Mouse (Mus musculus): Measurements from ENCODE around the gene Erc2. TPM values are rescaled to one million over a fixed set of nuclear protein-coding genes. Genes with fewer than 3 reads are reported as not detected.

The Erc2 gene
- total RNA-seq, 2 experiments from 2014 or later: 183 to 210 TPM

DNA sequence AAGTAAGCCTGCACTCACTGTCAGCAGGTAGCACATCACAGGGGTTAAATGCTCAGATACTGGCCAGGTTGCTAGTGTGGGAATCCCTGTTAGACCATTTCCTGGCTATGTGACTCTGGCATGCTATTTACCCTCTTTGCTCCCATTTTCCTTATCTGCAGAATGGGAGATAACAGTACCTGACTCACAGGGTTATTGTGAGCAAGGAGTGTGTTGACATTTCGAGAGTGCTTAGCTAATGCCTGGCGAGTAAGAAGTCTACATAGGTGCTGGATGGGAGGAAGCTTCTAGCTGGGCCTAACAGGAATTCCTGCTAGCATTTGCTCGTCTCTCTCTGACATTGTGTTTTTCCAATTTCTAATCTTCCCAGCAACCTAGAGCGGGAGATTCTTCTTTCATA, 737.3 kb downstream of the Erc2 start:
- no peak for DNase-seq (ENCODE audit: low spot score in 2 of 2)

DNA sequence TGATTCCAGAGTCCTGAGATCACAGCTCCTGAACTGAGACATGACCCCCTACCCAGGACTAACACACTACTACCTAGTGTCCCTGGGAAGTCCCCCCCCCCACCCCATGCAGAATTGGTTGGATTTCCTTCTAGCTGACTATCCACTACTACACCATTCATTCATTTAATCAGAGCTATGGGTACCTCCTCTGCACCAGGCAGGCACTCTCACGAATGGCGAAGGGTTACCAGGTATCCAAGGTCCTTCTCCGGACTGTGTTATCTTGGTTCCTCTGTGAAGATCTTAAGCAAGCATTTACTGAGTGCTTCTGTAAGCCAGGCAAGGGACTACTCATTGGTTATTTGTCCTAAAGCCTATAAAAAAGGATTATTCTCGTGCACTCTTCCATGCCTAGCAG, 737.8 kb downstream of the Erc2 start:
- DNase-seq (ENCODE audit: low spot score in 2 of 2): no peak

DNA sequence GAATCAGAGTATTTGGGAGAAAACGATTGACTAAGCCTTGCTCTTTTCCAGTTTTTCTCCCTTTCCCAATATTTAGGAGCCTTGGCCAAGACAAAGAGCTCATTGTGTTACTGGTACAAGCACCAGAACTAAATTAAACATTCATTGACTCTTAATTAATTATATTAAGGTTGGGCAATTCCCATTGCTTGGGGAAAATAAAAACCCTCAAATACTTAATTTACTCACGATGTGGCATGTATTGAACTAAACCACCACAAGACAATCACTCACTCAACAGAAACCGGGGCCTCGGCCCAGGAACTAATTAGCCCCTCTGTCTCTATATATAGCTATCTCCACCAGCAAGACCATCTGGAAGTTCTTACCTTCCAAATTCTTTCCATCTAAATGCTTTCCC, 740.1 kb downstream of the Erc2 start:
- no peak for DNase-seq (ENCODE audit: low spot score in 2 of 2)

DNA sequence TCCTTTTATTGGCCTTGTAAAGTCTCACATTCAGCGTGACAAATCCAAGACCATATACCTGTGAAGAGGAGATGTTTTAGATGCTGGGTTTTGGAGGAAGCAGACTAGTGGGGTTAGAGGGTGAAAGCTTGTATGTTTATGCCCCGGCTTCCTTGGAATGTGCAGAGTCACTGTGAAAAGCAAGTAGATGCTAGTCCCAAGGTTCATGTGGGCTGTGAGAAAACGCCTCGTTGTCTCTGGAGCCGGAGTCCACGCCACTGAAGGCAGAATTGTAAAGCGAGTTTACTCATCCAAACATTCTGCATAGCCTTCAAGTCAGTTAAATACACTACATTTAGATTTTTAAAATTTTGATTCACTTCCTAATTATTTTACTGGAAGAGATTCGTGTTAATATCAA, 748.5 kb downstream of the Erc2 start:
- no peak for DNase-seq (ENCODE audit: low spot score in 2 of 2)

DNA sequence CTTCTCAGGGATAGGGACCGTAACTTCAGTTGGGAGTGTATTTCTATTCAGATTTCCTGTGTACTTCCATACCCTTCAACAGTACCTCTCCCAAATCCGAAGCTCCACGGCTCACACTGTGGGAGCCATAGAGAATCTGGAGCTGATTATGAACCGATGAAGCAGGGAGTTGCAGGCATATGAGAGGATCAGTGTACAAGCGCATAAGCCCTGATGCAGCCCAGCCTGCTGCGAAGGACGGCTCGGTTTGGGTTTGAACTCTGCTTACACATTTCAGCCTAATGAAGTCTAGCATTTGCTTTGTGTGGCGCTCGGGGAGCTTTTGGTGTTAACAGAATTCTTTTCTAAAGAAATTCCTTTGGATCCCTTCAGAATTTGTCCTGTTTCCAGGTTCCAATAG, 749.4 kb downstream of the Erc2 start:
- DNase-seq (ENCODE audit: low spot score in 2 of 2): no peak

DNA sequence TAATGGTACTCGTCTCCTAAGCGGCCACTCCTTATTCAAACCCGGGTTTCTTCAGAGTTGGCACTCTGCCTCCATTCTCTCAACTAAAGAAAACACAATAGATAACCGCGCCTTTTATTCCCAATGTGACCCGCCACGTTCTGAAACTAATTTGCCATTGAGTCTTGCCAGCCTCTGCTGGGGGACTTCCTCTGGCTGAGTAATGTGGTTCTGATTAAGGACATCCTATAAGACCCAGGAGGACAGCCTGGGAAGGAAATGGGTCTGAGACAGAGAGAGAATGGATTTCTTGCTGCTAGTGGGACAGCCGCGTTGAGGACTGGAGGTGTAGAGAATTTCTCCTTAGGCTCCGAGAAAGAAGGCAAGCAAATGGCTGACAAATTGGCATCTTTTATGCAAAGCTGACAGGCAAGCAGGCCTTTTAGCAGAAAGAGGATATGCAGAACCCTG, 753.4 kb downstream of the Erc2 start:
- DNase-seq (ENCODE audit: low spot score in 2 of 2): no peak

DNA sequence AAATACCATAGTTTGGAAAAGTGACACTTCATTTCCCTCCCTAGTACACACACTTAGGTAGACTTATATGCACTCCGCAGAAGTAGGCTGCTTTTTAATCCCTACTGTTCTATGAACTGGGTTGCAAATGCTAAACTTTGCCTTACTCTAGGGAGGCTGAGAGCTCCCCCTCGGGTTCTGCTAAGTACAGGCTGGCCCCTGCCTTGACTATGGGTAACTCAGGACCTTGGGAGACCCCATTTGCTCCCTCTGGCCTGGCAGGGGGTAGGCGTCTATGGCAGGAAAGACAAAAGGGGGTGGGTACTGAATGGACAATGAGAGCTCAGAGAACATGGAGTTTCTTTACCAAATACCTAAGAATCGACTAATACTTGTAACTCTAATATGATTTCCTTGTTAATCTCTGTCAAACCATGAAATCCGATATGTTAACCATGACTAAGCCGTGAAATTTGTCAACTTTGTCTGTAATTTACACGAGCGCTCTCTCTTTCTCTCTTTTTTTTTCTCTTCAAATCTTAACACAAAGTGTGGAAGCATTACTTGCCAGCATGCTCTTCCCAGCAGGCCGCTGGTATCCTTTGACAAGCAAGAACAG, 754.1 kb downstream of the Erc2 start:
- no peak for DNase-seq (ENCODE audit: low spot score in 2 of 2)

DNA sequence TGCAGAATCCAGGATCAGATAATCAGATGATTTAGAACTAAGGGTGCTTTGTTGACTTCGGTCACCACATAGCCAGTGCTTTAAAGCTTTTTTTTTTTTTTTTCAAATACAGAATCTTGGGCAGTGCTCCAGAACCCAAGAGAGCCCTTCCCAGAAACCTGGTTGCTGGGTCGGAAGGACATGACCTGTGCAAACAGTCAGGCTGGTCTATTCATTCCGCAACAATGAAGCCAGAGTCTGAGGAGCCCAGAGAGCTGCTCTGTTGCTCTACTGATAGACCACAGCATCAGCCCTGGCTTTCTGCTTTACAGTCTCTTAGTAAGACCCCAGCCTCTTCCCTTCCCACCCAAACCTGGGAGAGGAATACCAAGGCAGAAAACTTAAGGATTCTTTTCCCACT, 755.3 kb downstream of the Erc2 start:
- no peak for DNase-seq (ENCODE audit: low spot score in 2 of 2)

DNA sequence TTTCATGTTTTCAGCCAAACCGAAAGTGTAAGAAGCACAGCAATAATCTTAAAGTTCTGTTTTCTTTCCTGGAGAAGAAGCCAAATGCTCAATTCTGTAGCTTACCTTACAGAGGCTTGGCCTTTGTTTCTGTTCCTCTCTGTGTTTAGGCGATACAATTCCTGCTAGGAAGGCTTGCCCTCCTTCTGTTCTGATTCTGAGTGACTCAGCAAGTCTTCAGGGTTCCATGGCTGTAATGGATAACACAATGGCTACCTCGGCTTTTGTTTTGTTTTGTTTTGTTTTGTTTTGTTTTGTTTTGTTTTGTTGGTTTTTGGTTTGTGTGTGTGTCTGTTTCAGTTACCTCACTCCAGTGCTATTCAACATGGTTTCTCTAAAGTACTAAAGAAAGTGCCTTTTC, 757.9 kb downstream of the Erc2 start:
- no peak for DNase-seq (ENCODE audit: low spot score in 2 of 2)

DNA sequence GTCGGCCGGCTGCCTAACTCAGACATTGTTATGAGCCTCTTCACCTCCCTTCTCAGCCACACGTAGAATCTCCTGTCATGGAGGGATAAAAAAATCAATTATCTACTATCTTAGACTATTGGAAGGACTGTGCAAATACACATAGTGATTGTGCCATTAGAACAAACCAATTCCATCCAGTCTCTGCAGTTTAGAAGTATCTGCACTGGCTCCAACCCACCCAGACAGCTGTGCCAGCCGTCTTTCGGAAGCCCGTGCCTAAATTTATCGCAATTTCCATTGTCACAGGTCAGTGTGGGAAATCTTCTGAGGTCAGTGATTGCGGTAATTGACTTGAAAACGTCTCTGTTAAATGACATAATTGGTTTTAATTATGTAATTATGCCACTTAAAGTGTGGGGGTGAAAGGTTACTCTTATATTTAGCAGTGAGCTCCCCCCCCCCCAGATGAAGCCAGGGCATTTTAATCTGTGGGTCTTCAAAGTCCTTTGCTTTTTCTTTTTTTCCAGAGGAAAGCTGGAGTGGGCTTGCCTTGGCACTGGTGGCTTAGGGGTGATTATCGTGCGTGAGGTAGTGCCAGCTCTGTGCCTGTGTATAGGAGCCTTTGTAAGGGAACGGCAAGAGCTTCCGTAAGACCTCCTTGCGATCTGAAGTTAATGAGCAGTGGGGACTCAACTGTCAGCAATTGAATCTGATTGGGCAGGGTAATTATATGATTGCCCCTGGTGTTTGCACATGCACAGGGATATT, 759.7 kb downstream of the Erc2 start:
- no peak for DNase-seq (ENCODE audit: low spot score in 2 of 2)

DNA sequence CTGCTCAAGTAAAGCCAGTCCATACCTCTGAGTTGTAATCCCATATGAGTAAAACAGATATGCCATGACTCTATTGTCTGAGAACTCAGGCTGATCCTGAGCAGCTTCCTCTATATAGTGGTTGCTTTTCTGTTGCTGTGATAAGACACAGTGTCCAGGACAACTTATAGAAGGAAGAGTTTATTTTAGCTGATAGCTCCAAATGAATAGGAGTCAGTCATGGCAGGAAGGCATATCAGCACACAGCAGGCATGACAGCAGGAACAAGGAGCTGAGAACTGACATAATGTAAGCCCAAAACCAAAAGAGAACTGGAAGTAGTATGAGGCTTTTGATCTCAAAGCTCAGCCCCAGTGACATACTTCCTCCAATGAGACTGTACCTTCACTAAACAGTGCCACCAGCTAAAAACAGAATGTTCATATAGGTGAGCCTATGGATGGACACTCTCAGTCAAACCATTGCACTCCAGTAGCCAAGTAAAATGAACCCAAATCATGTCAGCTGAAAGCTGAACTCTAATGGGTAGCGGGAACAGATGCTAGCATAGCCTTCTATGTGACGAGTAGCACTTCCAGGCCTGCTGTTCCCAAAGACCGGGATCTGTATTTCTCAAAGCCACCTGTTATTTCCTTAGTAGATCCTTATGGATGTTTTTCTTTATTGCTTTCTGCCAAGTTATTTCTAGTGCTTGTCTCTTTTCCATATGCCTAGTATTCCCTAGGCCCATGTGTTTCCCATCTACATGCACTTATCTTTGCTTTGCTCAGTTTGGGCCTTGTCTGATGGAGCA, 764.8 kb downstream of the Erc2 start:
- no peak for DNase-seq (ENCODE audit: low spot score in 2 of 2)

DNA sequence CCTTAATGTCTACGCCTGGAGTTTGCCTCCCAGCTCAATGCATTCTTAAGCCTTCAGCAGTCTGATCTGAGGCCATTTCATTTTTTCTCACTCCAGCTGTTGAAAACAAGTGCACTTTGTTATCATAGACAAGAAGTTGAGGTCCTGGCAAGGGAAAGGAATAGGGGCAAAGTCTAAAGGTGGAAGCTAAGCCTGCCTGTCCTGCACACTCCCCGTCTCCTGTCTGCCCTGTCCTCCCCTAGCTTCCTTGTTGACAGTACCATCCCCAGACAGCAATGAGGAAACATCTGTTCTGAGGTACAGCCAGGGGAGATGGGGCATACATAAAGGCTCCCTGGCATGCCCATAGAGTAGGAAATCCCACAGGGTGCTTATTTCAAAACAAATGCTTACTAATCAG, 776.7 kb downstream of the Erc2 start:
- no peak for DNase-seq (ENCODE audit: low spot score in 2 of 2)

DNA sequence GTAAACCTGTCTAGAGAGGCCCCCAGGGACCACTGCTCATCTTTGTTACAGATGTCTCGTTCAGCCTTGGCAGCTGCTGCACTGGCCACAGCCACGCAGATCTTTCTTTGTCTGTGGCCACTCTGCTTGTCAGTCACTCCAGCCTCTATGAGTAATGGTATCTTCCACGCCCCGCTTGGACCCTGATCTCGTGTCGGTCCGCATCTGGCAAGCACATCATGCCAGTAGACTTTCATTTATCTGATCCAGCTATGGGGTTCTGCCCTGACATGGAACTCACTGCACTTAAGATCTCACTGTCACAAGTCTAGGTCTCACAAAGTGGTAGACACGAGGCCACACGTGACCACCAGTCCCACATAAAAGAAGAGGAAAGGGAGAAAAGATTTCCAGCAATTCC, 777.7 kb downstream of the Erc2 start:
- no peak for DNase-seq (ENCODE audit: low spot score in 2 of 2)

DNA sequence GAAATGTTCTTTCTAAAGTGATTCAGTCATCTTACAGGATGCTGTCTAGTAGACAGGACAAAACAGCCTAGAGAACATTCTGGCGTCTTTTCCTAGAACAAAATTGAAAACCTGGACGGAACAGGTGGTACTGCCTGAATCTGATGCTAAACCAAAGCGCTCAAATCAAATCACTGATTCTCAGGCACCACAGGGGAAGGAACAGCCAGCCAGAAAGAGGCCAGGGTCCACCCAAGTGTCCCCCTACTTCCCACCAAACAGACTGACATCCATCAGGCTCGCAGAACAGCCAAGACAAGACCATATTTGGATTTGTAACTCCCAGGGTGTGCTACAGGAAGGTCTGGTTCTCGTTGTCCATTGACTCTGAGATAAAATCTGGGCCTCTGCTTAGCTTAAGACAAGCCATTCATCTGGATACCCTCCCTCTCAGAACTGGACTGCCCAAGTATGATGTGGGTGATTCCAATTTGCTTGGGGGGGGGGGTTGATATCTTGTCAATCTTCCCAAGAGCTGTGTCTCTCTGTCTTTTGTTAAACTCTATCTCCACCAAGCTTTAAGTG, 783.1 kb downstream of the Erc2 start:
- DNase-seq (ENCODE audit: low spot score in 2 of 2): no peak

DNA sequence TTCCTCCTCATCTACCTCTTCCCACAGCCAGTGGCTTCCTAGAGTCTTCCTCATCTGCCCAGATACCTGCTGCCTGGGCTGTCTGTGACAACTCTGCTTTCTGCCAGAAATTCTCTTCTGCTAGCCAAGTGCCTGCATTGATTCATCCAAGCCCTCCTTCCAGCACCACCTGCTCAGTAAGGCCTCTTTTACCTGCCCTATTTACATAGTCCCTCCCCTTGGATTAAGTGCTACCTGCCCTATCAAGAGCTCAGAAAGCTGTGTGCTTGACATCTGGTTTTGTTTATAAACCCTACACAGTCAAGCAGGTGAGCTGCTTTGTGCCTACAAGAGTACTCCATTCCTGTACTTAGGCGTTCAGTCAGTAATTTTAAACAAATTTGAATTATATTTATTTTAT, 787.2 kb downstream of the Erc2 start:
- DNase-seq (ENCODE audit: low spot score in 2 of 2): no peak

DNA sequence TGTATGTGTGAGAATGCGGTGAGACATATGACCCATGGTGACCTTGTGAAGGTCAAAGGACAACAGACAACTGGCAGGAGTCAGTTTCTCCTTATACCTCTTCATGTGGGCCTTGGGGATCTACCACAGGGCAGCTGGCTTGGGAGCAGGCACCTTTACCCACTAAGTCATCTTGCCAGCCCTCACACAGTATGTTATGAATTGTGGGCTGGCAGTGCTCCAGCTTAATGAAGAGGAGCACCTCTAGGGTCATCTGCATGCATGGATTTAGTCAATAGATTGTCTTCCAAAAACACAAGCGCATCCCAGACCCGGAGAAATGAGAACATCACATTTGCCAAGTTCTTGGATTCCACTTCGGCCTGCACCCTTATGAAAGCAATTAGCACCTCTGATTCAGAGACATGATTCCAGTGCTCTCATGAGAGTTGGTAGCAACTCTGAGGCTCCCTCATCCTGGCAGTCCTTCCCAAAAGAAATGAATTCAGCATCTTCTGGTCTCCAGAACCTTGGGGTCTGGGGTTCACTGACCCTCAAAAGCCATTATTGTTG, 787.6 kb downstream of the Erc2 start:
- no peak for DNase-seq (ENCODE audit: low spot score in 2 of 2)

DNA sequence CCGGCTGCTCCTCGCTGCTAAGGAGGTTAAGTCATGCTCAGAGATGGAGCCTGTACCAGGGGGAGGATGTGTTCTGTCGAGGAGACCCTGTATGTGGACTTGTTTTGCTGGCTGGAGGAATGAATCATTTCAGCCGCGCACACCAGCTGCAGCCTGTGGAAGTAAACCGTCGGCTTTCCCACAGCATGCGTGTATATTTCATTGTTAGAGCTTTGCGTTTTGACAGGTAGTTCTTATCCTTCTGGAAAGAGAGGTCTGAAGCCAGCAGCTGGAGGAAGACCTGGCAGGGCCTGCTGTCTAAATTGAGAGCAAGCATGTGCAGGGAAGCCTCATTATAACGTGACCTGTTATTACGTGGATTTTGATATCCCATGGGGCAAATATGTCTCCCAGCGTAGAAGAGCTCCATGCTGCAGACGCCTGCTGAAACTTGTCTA, 788.6 kb downstream of the Erc2 start:
- DNase-seq (ENCODE audit: low spot score in 2 of 2): no peak

DNA sequence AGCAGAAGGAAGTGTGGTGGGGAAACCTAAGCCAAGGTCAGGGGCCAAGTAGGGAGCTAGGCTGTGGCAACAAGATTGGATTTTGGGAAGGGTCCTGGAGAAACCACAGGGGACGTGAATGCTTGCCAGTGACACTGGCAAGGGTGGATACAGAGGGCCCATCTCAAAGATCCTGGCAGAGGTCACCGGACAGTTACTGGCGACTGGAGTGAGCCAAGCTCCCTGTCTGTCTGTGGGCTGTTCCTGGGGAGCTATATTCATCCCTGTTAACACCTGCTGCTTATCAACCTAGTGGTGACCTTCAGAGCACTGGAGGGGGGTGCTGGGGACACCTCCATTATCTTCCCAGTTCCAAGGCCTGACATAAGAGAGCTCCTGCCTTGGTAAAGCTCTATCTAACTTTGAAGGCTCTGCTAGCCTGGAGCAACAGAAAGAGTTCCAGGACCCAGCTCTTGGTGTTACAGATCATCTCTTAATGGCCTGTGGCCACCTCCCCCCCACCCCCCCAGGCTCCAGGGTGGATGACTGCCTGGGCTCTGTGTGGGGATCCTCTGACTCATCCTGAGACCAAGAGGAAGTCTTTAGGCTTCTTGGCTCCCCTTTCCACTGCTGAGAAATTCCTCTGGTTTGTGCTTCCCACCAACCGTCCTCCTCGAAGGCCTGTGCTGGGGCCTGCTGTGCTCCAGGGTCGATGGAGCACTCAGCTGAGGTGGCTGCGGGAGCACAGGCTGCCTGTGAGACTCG, 790.2 kb downstream of the Erc2 start:
- no peak for DNase-seq (ENCODE audit: low spot score in 2 of 2)

DNA sequence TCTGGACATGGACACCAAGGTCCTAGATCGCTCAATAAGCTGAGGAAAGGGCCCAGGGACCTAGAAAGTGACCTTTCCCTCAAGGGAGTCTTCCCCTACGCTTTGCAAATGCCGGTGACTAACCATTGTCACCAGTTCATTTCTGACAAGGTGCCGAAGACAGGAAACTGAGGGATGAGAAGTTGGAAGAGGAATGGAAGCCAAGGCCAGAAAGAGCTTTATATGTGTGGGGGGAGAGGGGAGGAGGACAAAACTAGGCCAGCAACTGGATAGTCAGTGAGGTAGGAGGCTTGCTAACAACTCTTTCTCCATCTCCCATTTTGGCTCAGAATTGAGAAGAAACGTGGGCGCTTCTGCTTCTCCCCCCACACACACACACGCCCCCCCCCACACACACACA, 791.3 kb downstream of the Erc2 start:
- no peak for DNase-seq (ENCODE audit: low spot score in 2 of 2)

DNA sequence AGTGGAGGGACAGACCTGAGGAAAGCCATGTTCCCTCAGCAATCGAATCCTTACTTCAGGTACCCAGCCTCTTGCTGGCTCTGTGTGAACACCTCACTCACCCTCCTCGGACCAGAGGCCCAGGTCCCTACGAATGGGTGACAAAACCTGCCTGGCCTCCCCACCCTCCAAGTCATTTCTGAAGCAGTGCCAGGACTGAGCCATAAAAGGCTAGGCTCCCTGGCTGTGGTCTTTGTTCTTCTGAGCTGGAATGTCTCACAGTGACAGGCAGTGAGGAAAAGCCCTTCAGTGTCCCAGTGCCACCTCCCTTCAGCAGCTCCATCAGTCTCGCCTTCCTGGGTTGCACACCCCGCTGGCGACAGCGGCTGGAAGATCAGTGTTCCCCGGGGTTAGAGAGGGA, 794.8 kb downstream of the Erc2 start:
- DNase-seq (ENCODE audit: low spot score in 2 of 2): no peak

DNA sequence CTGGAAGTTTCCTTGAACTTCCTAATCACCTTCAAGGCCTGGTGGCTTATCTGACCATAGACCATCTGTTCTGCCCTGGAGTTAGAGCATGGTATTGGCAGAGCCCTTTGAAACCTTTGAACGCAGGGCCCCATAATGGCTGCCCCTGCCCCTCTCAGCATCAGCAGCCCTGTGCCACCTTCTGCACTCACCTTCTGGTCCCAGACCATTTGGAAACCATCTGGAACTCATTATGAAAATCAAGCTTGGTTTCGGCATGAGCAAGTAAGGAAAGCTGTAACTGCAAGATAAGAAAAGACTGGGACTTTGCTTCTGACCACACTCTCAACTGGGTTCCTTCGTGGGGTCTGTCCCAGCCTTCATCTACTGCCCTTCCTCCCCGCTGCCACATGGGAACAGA, 796.3 kb downstream of the Erc2 start:
- DNase-seq (ENCODE audit: low spot score in 2 of 2): no peak

All from left cerebral cortex, adult 18-20 months (tissue).